Mouse (Mus musculus) layer of hippocampus, postnatal 36 days (tissue): ENCODE data around the gene Spats1. TPM values are rescaled to one million over a fixed set of nuclear protein-coding genes. Genes with fewer than 3 reads are reported as not detected.
A peak's percentile ranks its signal among the peaks of the same experiment; 100 is the strongest.
"Not testable (repeated sequence)": the region's sequence is repeated elsewhere in the genome, so short reads cannot be mapped to it uniquely, and the experiment has no call there.

ENCODE experiments used
- DNase-seq, 2 experiments: peaks; one replicate each; pipeline ENCODE4 v3.0.0; 2022
- total RNA-seq, 2 experiments: library from RNA; stranded (reverse); gene quantifications; 2 replicates each; pipeline ENCODE4 v1.2.3; 2021

Gene Spats1
- total RNA-seq, 2 experiments from 2014 or later: 3.9 to 4.4 TPM

- no peak for DNase-seq
Measured at GRCm38 (mm10) chr17:45445923-45446322, 29.3 kb downstream of the Spats1 start.

- no peak for DNase-seq
Measured at GRCm38 (mm10) chr17:45434262-45434590, 41.0 kb downstream of the Spats1 start.

GRCm38 (mm10) chr17:45433419-45434261, 41.6 kb downstream of the Spats1 start, which contains the start of gene Cdc5l:
Cdc5l (minus strand) TSS chr17:45433737.
- peak; percentile 92 to 93 for DNase-seq

- no peak for DNase-seq
Measured at GRCm38 (mm10) chr17:45432706-45433398, 42.4 kb downstream of the Spats1 start.

GRCm38 (mm10) chr17:45432007-45432406, 43.2 kb downstream of the Spats1 start:
- no peak for DNase-seq

- DNase-seq: no peak
Measured at GRCm38 (mm10) chr17:45417387-45417786, 57.8 kb downstream of the Spats1 start.

- DNase-seq: not testable (repeated sequence)
Measured at GRCm38 (mm10) chr17:45411617-45412016, 63.6 kb downstream of the Spats1 start.

- DNase-seq: no peak
Measured at GRCm38 (mm10) chr17:45408719-45409118, 66.5 kb downstream of the Spats1 start.

- no peak for DNase-seq
Measured at GRCm38 (mm10) chr17:45406281-45406680, 68.9 kb downstream of the Spats1 start.

- peak; percentile 18 to 37 for DNase-seq
Measured at GRCm38 (mm10) chr17:45403207-45403606, 72.0 kb downstream of the Spats1 start.

GRCm38 (mm10) chr17:45402601-45403000, 72.6 kb downstream of the Spats1 start:
- DNase-seq: no peak

GRCm38 (mm10) chr17:45402126-45402525, 73.1 kb downstream of the Spats1 start:
- DNase-seq: no peak

GRCm38 (mm10) chr17:45401126-45401905, 73.9 kb downstream of the Spats1 start:
- no peak for DNase-seq

- DNase-seq: no peak
Measured at GRCm38 (mm10) chr17:45398021-45398420, 77.2 kb downstream of the Spats1 start.

- no peak for DNase-seq
Measured at GRCm38 (mm10) chr17:45397541-45397940, 77.7 kb downstream of the Spats1 start.

- no peak for DNase-seq
Measured at GRCm38 (mm10) chr17:45394612-45395011, 80.6 kb downstream of the Spats1 start.

GRCm38 (mm10) chr17:45393765-45394164, 81.5 kb downstream of the Spats1 start:
- DNase-seq: no peak

Other genes with a start within 250 kb of the Spats1 start
- gene Cdc5l, start 41.7 kb downstream of the Spats1 start, total RNA-seq: 10 to 100 TPM; 56.7 to 57.5 TPM
- gene Aars2, start 31.4 kb upstream of the Spats1 start, total RNA-seq: 10 to 100 TPM; 22.7 to 25.4 TPM
- gene Tcte1, start 48.0 kb upstream of the Spats1 start, total RNA-seq: under 1 TPM; 0.43 to 0.65 TPM
- 100 to 1,000 TPM; 106 to 112 TPM for gene Tmem151b, start 74.3 kb upstream of the Spats1 start, total RNA-seq
- 1 to 10 TPM; 2.6 to 3.4 TPM for gene Nfkbie, start 80.3 kb upstream of the Spats1 start, total RNA-seq
- gene Slc35b2, start 88.5 kb upstream of the Spats1 start, total RNA-seq: 10 to 100 TPM; 28.2 to 29.4 TPM
- 1,000 to 10,000 TPM; 1,811 to 1,865 TPM for gene Hsp90ab1, start 97.9 kb upstream of the Spats1 start, total RNA-seq
- 10 to 100 TPM; 20.8 to 21.5 TPM for gene Slc29a1, start 124.2 kb upstream of the Spats1 start, total RNA-seq
- gene Mymx, start 126.7 kb upstream of the Spats1 start, total RNA-seq: not detected
- gene Capn11, start 183.9 kb upstream of the Spats1 start, total RNA-seq: 1 to 10 TPM in 1 of 2 experiments, under 1 TPM in 1; 0.22 to 1.4 TPM
- gene Mrpl14, start 210.9 kb upstream of the Spats1 start, total RNA-seq: 10 to 100 TPM; 39.5 to 43.9 TPM
- 100 to 1,000 TPM; 171 to 180 TPM for gene Tmem63b, start 211.5 kb upstream of the Spats1 start, total RNA-seq